Mouse (Mus musculus): ENCODE measurements around the gene Galnt7.

Gene Galnt7

DNA sequence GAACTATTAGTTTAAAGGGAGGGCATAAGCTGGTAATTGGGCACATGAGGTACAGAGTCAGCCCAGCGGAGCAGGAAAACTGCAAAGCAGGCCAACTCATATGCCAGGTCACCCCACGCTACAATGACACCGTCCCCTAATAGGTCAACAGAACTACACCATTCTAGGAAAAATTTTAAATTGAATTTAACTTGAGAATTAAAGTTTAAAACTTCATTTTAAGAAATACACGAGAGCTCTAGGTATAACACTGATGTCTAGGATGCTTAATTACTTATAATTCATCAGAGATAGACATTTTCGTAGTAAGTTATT lies 67.7 kb downstream of the Galnt7 start:
- DNase-seq (ENCODE audit: low read depth, low spot score), result no peak

DNA sequence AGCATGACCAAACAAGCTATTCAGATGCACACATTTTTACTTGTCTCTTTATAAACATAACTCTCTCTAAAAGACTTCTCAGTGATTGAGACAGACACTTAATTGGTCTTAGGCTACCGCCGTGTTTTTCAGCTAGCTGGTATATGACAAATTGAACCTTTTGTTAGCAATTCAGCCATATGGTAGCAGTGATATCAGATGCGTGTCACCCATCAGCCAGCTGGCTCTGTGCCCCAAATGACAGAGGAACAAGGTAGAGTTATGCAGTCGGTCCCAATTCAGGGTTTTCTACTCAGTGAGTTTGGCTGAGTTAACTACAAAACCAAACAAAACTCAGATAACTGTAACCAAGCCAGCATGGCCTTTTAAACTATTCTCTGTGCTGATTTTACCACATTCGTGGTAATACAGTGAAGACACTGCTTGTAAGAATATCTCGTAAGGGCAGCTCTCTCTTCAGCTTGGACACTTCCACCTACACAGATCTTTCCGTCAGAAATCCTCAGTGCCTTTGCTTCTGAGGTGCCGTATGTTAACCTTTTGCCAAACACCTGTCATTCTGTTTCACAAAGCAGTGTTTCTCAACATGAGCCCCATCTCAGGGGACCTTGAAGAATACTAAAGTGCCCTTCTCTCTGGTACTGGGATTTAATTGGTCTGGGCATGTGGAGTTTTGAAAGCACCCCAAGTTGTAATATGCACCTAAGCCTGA lies 68.3 kb downstream of the Galnt7 start:
- no peak for DNase-seq (ENCODE audit: low read depth, low spot score)

DNA sequence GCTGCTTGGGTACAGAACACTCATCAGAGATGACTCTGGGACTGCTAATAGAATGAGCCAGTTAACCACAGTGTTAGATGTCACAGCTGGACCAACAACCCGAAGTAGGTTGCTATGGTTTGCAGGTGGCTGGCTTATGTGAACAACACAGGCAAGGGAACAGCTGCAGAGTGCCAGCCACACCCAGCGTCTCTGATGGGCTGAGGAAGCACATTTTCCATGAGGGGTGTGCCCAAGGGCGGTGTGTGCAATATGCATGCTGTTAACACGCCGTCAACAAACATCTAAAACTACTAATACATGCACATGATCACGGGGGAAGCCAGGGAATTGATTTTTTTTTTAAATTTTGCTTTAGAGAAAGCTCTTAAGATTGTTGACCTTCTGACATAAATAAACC lies 73.0 kb downstream of the Galnt7 start:
- no peak for DNase-seq (ENCODE audit: low read depth, low spot score)

DNA sequence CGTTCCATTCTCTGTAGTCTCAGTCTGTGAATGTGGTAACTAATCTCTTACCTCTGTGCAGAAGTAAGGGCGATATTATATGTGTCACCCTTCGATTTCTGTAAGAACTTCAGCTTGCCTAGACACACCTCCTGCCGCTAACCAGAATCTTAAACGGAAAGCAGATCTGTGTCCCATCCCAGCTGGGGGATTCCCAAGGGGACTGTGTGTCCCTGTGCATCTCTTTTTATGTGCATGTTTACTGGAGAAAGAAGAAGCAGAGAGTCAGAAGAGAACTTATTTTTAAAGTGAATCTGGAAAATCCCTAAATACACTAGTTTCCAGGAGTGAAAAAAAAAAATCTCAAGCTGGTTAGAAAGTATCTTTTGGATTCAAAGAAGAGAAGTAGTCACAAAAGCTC lies 75.5 kb downstream of the Galnt7 start:
- DNase-seq (ENCODE audit: low read depth, low spot score), result no peak

DNA sequence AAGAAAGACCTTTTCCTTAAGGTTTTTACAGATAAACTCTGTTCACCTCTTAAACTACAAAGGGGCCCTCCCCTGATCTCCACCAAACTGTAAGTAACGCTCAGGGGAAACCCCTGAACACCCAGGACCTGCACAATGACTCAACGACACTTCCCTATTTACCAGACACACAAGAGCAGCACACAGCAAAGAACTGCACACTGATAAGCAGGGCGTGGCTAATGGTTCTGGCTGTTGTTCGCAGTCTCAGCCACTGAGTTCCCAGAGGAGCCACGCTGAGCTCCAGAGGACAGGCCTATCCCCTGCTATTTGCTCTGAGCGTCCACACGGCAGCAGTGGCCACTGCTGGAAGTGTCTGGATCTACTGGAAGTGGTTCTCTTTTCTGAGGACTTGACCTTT lies 76.6 kb downstream of the Galnt7 start:
- DNase-seq (ENCODE audit: low read depth, low spot score), result peak; percentile 39

DNA sequence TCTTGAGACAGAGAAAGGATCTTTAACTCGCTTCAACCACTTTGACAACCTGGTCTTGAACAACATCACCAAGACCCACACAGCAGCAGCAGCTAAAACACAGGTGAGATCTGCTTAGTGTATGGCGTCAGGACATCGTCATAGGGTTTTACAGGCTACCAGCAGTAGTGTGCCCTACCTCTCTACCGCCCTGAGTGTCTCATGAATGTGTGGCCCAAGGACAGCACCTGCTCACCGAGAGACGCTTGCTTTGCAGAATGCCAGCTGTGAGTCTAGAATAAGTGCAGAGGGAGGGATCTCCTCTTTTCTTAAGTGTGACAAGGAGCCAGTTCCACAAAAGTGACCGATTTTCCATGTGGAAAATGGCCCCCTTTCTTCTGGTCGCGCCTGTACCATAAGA lies 77.5 kb downstream of the Galnt7 start:
- DNase-seq (ENCODE audit: low read depth, low spot score), result no peak

DNA sequence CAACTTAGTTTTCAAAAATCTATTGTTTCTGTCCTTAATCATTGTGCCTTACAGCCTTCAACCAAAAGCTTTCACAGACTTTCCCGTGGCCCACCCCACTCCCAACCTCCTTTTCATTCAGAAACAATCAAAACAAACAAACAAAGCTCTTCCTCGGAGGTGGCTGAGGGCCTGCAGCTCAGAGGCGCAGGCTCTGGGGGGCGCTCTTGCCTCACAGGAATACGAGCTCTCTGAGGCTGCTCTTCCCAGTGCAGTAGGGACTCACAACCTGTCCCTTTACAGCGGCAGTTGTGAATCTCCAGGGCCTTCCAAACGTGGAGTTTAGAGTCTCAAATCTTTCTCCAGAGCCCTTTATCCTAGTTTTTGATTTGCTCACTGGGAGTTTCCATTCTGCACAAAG lies 78.4 kb downstream of the Galnt7 start:
- peak; percentile 77 for DNase-seq (ENCODE audit: low read depth, low spot score)

DNA sequence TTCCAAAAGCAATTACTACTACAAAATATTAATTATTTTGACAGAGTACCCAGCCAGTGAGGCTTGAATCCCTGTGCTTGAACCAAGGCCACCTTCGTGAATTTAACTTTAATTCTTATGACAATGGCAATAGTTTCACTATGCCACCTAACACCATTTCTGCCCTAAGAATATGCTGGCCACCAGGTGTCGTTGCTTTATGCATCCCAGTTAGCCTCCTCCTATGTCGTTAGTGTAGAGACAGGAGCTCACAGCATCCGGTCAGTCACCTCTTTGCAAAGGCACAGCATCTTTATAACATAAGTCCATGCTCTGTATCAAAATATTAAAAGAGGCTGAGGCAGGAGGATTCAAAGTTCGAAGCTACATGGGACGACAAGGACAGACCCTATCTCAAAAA lies 79.0 kb downstream of the Galnt7 start:
- DNase-seq (ENCODE audit: low read depth, low spot score), result no peak

DNA sequence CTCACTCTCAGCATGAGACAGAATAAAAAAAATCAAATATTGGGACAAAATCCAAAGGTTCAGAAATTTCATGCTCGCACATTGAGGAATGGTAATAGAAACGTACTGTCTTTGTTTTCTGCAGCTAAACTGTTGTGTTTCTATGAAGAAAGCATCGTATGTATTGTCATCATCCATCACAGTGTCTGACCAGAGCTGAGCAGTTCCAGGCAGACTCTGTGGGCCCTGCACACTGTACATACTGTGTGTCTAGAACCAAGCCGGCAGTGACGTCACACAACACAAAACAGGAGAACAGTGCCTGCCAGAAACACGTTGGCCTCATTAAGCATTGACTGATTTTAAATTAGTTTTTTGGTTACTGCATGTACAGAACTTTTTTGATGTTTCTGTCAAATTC lies 82.9 kb downstream of the Galnt7 start:
- no peak for DNase-seq (ENCODE audit: low read depth, low spot score)

DNA sequence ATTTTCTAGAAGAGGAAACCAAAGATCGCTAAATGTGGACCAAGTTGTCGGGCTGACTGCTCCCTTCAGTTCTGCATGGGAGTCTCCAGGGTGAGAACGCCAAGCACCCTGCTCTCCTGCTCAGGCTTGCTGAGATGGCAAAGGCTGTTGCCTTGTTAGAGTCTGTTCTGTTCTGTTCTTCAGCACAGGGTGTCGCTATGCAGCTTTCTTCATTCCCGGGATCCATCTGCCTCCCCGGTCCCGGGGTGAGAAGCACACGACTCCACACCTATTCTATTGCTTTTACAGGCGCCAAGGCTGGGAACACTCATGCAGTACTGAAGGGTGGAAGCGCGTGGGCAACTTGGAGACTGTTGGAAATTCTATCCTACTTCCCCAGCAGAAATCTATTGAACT lies 83.4 kb downstream of the Galnt7 start:
- no peak for DNase-seq (ENCODE audit: low read depth, low spot score)

DNA sequence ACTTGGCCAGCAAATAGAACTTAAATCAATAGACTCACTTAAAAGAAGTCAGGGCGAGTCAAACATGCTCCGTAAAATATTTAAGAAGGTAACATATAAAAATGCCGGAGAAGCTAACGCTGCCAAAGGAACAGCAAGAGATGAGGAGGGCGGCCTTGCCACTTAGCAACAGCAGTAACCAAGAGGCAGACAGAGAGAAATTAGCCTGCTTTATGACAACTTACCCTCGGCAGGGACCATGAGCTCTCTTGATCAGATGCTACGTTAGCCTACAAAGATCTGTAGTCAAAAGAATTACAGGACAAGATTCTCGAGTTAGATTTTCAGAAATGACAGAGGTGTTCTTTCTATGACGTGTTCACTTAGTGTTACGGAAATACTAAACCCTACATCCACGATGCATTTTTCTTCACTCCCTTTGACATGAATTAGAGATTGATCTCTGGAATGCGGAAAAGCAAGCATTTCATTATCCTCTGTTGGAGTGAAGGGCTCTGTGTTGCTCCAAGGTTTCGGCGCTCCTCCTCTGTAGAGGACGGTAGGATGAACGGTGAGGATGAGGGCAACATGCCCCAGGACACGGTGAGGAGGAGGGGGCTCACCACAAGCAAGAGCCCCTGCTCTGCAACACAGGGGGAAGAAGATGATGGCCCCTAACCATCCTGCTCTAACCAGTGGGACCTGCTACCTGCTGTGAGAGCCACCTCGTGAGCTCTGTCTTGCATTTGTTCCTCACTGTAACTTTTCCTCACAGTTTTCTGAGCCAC lies 84.0 kb downstream of the Galnt7 start:
- no peak for DNase-seq (ENCODE audit: low read depth, low spot score)

DNA sequence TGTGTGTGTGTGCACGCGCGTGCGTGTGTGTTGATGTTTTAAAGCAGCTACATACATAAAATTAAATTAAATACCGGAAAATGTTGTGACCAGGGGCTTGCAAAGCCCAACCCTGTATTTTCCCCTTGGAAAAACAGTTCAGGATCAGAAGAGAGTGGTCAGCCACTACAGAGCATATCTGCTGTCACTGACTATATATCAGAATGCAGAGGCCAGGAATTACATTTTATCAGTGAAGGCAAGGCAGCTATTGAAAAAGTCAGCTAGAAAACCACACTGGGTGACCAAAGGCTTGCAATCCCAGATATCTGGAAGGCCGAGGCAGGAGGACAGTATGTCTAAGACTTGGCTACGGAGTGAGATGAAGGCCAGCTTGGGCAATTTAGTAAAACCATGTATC lies 84.8 kb downstream of the Galnt7 start:
- DNase-seq (ENCODE audit: low read depth, low spot score), result no peak

DNA sequence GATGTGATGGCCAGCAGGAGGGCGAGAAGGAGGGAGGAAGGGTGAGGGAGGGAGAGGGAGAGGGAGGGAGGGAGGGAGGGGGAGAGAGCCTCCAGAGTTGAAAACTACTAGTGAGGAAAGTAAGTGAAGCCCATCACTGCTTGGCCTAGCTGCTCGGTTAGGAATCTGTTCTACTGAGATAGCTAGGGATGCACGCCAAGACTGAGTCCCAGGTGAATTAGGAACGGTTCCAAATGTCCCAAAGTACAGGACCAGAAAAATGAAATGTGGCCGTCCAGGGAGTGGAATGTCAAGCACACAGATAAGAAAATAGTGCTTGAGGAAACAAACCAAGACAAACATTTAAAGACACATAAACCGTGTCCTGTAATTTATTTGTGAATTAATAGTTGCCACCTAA lies 87.8 kb downstream of the Galnt7 start:
- no peak for DNase-seq (ENCODE audit: low read depth, low spot score)

DNA sequence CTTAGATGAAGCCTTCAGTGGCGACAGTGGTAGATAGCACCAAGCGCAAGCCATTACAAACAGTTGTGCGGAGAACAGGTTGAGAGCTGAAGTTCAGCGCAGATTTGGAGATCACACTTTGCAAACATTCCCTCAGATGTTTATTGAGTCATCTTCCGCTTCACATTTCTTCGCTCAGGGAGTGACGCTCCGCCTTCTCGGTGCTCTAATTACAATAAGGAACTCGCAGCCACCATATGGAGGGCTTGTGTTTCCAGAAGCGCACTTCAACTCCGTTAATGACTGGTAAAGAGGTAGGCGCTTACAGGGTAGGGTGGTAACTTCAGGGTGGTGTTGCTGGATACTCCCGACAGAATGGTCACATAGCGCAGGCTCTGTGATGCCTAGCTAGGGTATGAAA lies 89.1 kb downstream of the Galnt7 start:
- no peak for DNase-seq (ENCODE audit: low read depth, low spot score)

DNA sequence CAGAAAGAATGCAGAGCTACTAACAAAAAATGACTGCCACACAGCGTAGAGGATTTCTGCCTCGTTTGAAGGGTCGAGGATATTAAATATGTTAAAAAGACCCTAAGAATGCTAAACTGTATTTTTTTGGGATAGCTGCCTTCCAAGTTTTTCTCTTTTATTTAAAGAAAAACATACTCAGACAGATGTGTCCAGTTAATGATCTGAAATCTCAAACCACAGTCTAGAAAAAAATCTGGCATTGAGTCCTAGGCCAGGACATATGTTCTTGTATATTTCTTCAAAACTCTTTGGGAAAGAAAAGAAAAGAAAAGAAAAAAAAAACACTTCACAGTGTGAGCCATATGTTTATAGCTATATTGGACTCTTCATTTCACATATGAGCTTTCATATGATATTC lies 90.1 kb downstream of the Galnt7 start:
- DNase-seq (ENCODE audit: low read depth, low spot score), result no peak

DNA sequence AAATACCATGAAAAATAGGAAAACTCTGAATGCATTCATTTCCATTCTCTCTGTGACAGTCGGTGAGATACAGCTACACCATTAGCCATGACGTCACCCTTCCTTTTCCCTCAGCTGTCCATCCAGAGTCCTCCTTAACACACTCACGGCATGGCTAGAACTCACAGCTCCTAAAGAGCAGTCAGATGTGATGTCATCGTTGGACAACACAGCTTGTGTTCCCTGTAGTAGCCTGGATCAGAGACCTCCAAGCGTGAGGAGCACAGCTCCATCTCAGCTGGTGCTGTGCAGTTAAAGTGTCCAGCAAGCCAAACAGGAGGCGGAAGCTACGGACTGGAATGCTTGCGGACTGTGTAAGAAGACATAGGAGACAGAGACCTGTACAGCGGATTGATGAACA lies 91.9 kb downstream of the Galnt7 start:
- no peak for DNase-seq (ENCODE audit: low read depth, low spot score)

DNA sequence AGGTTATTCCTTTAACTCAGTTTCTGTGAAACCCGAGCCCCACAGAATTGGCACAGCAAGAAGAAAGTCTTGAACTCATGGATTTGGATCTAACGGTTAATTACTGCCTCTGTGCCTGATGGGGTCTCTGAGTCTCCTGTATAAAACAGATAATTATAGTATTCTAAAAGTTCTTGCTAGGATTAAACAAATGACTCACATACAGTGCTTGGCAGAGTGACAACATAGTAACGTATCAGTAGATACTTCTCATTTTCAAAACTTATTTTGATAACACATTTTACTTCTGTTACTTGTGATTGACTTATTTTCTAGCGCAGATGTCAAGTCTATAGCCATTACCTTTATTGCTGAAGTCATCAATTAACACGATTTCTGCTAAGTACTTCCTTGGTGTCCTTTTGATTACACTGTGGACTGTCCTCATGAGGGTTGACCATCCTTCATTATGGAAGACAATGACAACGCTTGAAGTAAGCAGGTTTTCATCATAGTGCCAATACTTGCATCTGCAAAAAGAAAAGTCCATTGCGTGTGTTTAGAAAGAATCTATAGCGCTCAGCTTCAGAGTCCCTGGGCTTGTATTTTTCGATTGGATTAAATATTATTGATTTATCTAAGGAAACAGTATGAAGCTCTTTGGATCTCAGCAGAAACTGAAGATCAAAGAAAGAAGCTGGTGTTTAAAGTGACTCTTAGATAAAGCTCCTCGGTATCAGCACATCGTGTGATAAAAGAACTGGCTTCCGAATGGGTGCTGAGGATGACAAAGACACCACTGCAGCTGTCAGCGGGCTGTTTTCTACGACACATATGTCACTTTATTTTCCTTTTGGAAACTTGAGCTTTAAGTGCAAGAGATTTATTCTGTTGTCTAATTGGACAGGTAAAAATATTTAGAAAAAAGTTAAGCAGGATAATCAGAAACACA lies 100.5 kb downstream of the Galnt7 start:
- no peak for DNase-seq (ENCODE audit: low read depth, low spot score)

DNA sequence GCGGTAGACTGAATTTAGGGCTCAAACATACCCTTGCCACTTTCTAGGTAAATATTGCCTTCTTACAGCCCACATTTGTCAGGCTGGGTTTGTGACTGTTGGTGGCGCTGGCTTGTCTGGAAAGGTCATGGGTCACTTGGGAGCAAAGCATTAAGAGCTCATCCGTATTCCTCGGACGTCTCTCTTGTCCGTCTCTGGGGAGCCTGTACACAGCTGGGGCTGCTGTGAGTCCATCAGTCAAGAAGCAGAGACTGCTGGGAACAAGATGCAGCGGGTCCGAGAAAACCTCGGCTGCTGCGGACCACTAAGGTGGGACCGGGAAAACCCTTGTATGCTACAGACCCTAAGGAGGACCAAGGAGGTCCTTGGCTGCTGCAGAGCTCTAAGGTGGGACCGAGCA lies 105.3 kb downstream of the Galnt7 start:
- peak; percentile 72 for DNase-seq (ENCODE audit: low read depth, low spot score)

DNA sequence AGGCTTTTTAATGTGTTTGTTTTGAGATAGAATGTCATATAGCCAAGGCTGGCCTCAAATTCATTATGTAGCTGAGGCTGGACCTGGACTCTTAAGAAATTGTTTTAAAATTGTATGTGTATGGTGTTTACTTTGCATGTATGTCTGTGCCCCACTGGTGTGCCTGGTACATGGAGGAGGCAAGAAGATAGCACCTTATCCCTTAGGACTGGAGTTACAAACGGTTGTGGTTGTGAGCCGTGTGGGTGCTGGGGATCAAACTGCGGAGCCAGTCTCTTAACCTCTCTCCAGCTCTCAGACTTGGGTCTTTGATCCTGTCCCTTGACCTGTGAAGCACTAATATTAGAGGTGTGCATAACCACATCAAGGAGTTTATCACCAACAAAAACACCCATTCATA lies 106.0 kb downstream of the Galnt7 start:
- DNase-seq (ENCODE audit: low read depth, low spot score), result no peak

DNA sequence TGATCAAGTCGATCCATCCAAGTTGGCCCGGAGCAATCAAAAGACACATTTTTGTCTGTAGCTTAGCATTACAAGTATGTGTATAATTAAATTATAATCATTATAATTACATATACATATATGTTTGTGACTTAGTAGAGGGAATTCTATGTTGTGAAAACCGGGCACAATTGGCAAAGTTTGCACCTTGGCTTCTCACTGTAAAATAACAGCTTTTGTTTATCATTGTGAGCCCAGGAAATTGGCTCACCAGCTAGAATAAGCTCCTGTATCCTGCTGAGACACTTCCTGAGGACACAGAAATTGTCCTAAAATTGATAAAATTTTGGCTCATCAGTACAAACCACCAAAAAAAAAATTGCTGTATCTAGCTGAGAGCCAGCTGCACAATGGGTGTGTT lies 106.4 kb downstream of the Galnt7 start:
- no peak for DNase-seq (ENCODE audit: low read depth, low spot score)

DNA sequence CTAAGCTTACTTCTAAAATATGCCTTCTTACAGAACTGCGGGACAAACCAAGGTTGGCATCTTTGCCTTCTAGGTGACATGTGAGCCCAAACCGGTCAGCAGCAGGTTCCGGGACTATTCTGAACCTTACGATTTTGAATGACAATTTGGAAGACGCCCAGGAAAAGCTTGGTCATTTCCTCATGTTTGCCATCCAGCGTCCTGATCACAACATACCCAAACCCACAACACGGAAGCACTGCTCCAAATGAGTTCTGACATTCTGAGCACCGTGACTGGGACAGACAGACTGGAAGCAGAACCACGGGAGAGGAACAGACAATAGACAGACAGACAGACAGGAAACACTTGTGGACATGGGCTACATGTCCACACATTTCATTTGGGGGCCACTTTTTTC lies 111.4 kb downstream of the Galnt7 start:
- no peak for DNase-seq (ENCODE audit: low read depth, low spot score)

DNA sequence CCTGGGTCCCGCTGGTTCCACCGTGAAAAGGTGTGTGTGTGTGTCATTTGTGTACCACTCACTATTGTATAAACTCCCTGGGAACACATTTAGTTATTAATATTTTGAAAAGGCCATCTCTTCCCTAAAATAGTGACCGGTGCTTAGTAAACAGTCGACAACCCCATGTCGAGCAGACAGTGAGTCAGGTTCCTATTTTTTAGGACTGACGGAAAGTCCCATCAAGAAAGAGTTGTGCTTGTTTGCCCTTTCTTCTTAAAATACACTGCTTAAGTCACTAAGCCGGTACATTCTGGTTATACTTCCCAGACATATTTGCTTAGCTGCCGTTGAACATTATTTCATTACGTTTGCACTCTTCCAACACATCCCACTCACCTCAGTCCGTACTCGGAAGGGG lies 111.9 kb downstream of the Galnt7 start:
- no peak for DNase-seq (ENCODE audit: low read depth, low spot score)

Data from mesoderm, embryonic 11.5 days (tissue).